Mouse (Mus musculus) limb, embryonic 10.5 days (tissue): Measurements from ENCODE around the gene Pgp. TPM values are rescaled to one million over a fixed set of nuclear protein-coding genes. Genes with fewer than 3 reads are reported as not detected.
A peak's percentile ranks its signal among the peaks of the same experiment; 100 is the strongest.
"Not testable (repeated sequence)": the region's sequence is repeated elsewhere in the genome, so short reads cannot be mapped to it uniquely, and the experiment has no call there.

Source experiments
- DNase-seq: peaks from one replicate; pipeline ENCODE4 v3.0.0-alpha.2; 2017; ENCODE audit warnings: low spot score
- H3K27ac ChIP-seq: fragments of 300-500 bp; sonication (generic); 2 replicates; pipeline ENCODE4 v1.5.1; 2016; ENCODE audit warnings: mild to moderate bottlenecking
- H3K27me3 ChIP-seq: fragments of 300-500 bp; sonication (generic); 2 replicates; pipeline ENCODE4 v1.6.1; 2016; ENCODE audit warnings: low read depth, mild to moderate bottlenecking; ENCODE audit not compliant: poor library complexity, severe bottlenecking
- H3K36me3 ChIP-seq: fragments of 300-500 bp; sonication (generic); 2 replicates; pipeline ENCODE4 v1.6.1; 2016; ENCODE audit warnings: mild to moderate bottlenecking, moderate library complexity
- H3K4me1 ChIP-seq: fragments of 300-500 bp; sonication (generic); 2 replicates; pipeline ENCODE4 v1.6.1; 2016
- H3K4me3 ChIP-seq: fragments of 300-500 bp; sonication (generic); 2 replicates; pipeline ENCODE4 v1.5.1; 2016; ENCODE audit warnings: mild to moderate bottlenecking, moderate library complexity
- H3K9me3 ChIP-seq: fragments of 300-500 bp; sonication (generic); replicated peaks from 2 replicates; pipeline ENCODE4 v1.6.1; 2016; ENCODE audit warnings: mild to moderate bottlenecking
- WGBS: fragments of 180-500 bp; shearing (Covaris S2); methylation state at CpG from one replicate; pipeline ENCODE4 v1.1.7; 2016; 5-methylcytosine and 5-hydroxymethylcytosine counted together
- polyA plus RNA-seq: library from polyadenylated mRNA; unstranded; fragments of >200 nt; fragmentation: Nextera tagmentation; extraction: Ambion mirVana; gene quantifications from 2 replicates; pipeline ENCODE4 v1.2.1, GENCODE M21; 2016

The Pgp gene
- polyA plus RNA-seq, 1 experiment from 2014 or later, result 68.8 TPM

DNA sequence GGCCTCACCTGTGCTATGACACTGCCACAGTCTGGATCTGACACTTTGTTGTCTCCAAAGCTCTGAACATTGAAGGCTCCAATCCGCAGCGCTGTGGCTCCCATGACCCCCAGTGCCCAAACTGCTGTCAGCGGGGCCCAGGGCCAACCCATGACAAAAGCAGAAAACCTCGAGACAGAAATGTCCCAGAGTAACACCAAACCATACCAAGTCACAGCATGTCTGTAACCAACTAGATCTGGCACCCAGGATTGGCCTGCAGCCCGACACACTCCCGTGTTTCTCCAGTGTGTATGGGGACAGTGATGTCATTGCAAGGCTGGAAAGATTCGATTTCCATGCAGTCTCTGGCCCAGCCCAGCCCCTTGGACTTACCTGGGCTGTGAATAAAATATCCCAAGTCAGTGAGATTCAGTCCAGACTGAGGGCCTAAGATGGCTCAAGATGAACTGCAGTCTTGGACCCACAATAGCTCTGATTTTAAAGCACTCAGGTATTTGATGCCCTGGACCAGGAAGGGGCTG, 27.5 kb upstream of the Pgp start, which contains the start of gene Dnase1l2:
Dnase1l2 (minus strand) TSS at position 474 of the 524 bp plus-strand sequence.
- Histone ChIP-seq H3K9me3 (no peaks in the 10 kb centered on the region), H3K4me1 (no peaks in the 10 kb centered on the region)

GRCm38 (mm10) chr17:24443409-24443808, 26.8 kb upstream of the Pgp start:
- DNase-seq, result no peak
- peaks cover 100% of the 10 kb centered on the region for H3K36me3 ChIP-seq
- no peak overlapping the region for H3K4me3 ChIP-seq
- 90% methylated on average over 4 of the region's 4 CpGs for WGBS
- no peak overlapping the region for H3K27ac ChIP-seq
- H3K4me1 ChIP-seq, result no peaks in the 10 kb centered on the region
- H3K27me3 ChIP-seq, result no peaks in the 10 kb centered on the region
- H3K9me3 ChIP-seq, result no peaks in the 10 kb centered on the region

More for the DNA sequence above, 27.5 kb upstream of the Pgp start, which contains the start of gene Dnase1l2:
- no peak within 1 kb of the TSS for H3K4me3 ChIP-seq
- no peak for DNase-seq
- no peaks in the 10 kb centered on the region for H3K27me3 ChIP-seq
- no peak within 1 kb of the TSS for H3K27ac ChIP-seq
- 88% methylated on average over 7 of the region's 7 CpGs for WGBS
- peaks cover 100% of the 10 kb centered on the region for H3K36me3 ChIP-seq

DNA sequence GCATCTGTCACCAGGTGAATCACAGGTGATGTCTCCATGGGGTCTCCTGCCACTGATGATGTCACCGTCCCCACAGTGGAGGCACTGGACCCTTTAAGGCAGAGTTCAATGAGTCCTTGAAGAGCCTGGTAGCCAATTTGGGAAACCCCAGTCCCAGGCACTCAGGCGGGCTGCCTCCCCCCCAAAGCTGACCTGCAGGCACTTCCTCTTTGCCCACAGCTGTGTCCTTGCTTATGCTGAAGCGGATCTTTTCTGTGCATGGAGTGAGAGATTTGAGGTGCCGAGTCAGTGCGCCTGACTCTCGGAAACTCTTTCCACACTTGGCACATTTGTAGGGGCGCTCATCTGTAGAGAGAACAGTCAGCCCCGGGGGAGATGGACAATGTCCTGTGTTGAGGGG, 23.6 kb upstream of the Pgp start:
- no peaks in the 10 kb centered on the region for H3K4me1 ChIP-seq
- 97% methylated on average over 8 of the region's 8 CpGs for WGBS
- H3K27ac ChIP-seq, result no peak overlapping the region
- no peak for DNase-seq
- H3K27me3 ChIP-seq, result no peaks in the 10 kb centered on the region
- H3K36me3 ChIP-seq, result peaks cover 100% of the 10 kb centered on the region
- no peaks in the 10 kb centered on the region for H3K9me3 ChIP-seq
- no peak overlapping the region for H3K4me3 ChIP-seq

GRCm38 (mm10) chr17:24449507-24449906, 20.7 kb upstream of the Pgp start:
- Histone ChIP-seq H3K4me1 (peaks cover 10% of the 10 kb centered on the region), H3K9me3 (no peaks in the 10 kb centered on the region), H3K27me3 (no peaks in the 10 kb centered on the region), H3K36me3 (peaks cover 73% of the 10 kb centered on the region), H3K4me3 (no peak overlapping the region), H3K27ac (no peak overlapping the region)
- DNase-seq, result no peak
- WGBS, result 93% methylated on average over 6 of the region's 6 CpGs

GRCm38 (mm10) chr17:24451220-24451619, 19.0 kb upstream of the Pgp start:
- 94% methylated on average over 6 of the region's 6 CpGs for WGBS
- no peak overlapping the region for H3K27ac ChIP-seq
- no peak for DNase-seq
- H3K9me3 ChIP-seq, result no peaks in the 10 kb centered on the region
- no peaks in the 10 kb centered on the region for H3K27me3 ChIP-seq
- H3K36me3 ChIP-seq, result peaks cover 56% of the 10 kb centered on the region
- H3K4me3 ChIP-seq, result no peak overlapping the region
- peaks cover 16% of the 10 kb centered on the region for H3K4me1 ChIP-seq

GRCm38 (mm10) chr17:24453372-24453771, 16.8 kb upstream of the Pgp start:
- Histone ChIP-seq H3K27me3 (no peaks in the 10 kb centered on the region), H3K9me3 (no peaks in the 10 kb centered on the region), H3K27ac (no peak overlapping the region), H3K36me3 (peaks cover 34% of the 10 kb centered on the region), H3K4me3 (peak overlapping the region; percentile 74; the same call in 1 of the 2 replicates), H3K4me1 (peaks cover 16% of the 10 kb centered on the region)
- WGBS, result 89% methylated on average over 2 of the region's 2 CpGs
- no peak for DNase-seq

DNA sequence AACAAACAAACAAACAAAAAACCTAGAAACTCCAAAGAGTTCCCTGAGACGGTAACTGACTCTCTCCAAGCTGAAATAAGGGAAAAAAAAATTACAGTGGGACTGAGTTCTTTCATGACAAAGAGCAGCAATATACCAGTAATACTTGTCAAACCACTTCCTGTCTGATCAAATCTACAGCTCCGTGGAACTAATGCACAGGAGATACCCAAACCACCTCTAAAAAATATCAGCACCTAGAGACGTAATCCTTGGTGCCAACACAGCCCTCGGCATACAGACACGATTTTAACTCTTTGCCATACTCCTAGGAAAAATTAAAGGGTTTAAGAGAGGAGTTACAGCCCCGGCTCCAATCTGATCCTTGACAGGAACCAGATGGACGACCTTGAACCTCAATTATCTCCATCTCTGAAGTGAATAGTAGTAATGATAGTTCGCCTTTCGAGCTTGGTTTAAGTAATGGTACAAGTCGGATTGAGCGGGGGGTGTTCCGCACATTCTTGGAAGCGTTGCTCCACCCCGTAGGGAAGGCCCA, 15.9 kb upstream of the Pgp start:
- H3K27ac ChIP-seq, result peak overlapping the region; percentile 89
- H3K4me1 ChIP-seq, result peaks cover 16% of the 10 kb centered on the region
- H3K9me3 ChIP-seq, result no peaks in the 10 kb centered on the region
- no peaks in the 10 kb centered on the region for H3K27me3 ChIP-seq
- 9% methylated on average over 14 of the region's 14 CpGs for WGBS
- peaks cover 25% of the 10 kb centered on the region for H3K36me3 ChIP-seq
- peak overlapping the region; percentile 74 for H3K4me3 ChIP-seq
- no peak for DNase-seq

GRCm38 (mm10) chr17:24454756-24455522, 15.3 kb upstream of the Pgp start:
- peak overlapping the region; percentile 89 for H3K27ac ChIP-seq
- peak overlapping the region; percentile 74 for H3K4me3 ChIP-seq
- peaks cover 19% of the 10 kb centered on the region for H3K36me3 ChIP-seq
- H3K9me3 ChIP-seq, result no peaks in the 10 kb centered on the region
- peaks cover 16% of the 10 kb centered on the region for H3K4me1 ChIP-seq
- no peaks in the 10 kb centered on the region for H3K27me3 ChIP-seq
- DNase-seq, result peak; percentile 98
- under 1% methylated on average over 67 of the region's 67 CpGs for WGBS

GRCm38 (mm10) chr17:24455523-24456206, 14.5 kb upstream of the Pgp start:
- not testable (repeated sequence) for H3K9me3 ChIP-seq, H3K27me3 ChIP-seq, DNase-seq
- peaks cover 11% of the 10 kb centered on the region for H3K36me3 ChIP-seq
- peak overlapping the region; percentile 25; the same call in 1 of the 2 replicates for H3K27ac ChIP-seq
- 52% methylated on average over 10 of the region's 10 CpGs for WGBS
- H3K4me1 ChIP-seq, result peaks cover 16% of the 10 kb centered on the region
- H3K4me3 ChIP-seq, result peak overlapping the region; percentile 74

- DNase-seq, result no peak
- WGBS, result 77% methylated on average over 2 of the region's 2 CpGs
- Histone ChIP-seq H3K36me3 (no peaks in the 10 kb centered on the region), H3K27ac (no peak overlapping the region), H3K9me3 (no peaks in the 10 kb centered on the region), H3K27me3 (no peaks in the 10 kb centered on the region), H3K4me3 (no peak overlapping the region), H3K4me1 (no peaks in the 10 kb centered on the region)
These were observed 8.6 kb upstream of the Pgp start for GRCm38 (mm10) chr17:24461580-24461979.

- Histone ChIP-seq H3K9me3 (no peaks in the 10 kb centered on the region), H3K4me1 (no peaks in the 10 kb centered on the region), H3K27me3 (no peaks in the 10 kb centered on the region), H3K4me3 (no peak overlapping the region), H3K36me3 (no peaks in the 10 kb centered on the region), H3K27ac (no peak overlapping the region)
- 83% methylated on average over 1 of the region's 1 CpGs for WGBS
- DNase-seq, result no peak
These were observed 7.3 kb upstream of the Pgp start for GRCm38 (mm10) chr17:24462932-24463331.

GRCm38 (mm10) chr17:24463374-24464133, 6.6 kb upstream of the Pgp start:
- no peaks in the 10 kb centered on the region for H3K4me1 ChIP-seq
- no peaks in the 10 kb centered on the region for H3K36me3 ChIP-seq
- H3K4me3 ChIP-seq, result no peak overlapping the region
- no peak overlapping the region for H3K27ac ChIP-seq
- no peaks in the 10 kb centered on the region for H3K27me3 ChIP-seq
- no peaks in the 10 kb centered on the region for H3K9me3 ChIP-seq
- no peak for DNase-seq
- 60% methylated on average over 6 of the region's 6 CpGs for WGBS
